Mouse (Mus musculus) limb, embryonic 14.5 days (tissue): ENCODE measurements around the gene Stab1. TPM values are rescaled to one million over a fixed set of nuclear protein-coding genes. Genes with fewer than 3 reads are reported as not detected.

Source experiments
- ATAC-seq: fragments of 200-750 bp; cut with Nextera tagmentation; 2 replicates; pipeline ENCODE4 v1.8.0; 2017; ENCODE audit warnings: low read depth, moderate number of reproducible peaks, moderate TSS enrichment; ENCODE audit not compliant: low FRiP score
- DNase-seq: peaks from one replicate; pipeline ENCODE4 v3.0.0-alpha.2; 2015; ENCODE audit warnings: low spot score
- H3K27ac ChIP-seq: fragments of 300-500 bp; sonication (generic); replicated peaks from 2 replicates; pipeline ENCODE4 v1.5.1; 2014; ENCODE audit warnings: low read depth, mild to moderate bottlenecking, low read length, moderate library complexity, mixed read lengths
- H3K27me3 ChIP-seq: fragments of 300-500 bp; sonication (generic); 2 replicates; pipeline ENCODE4 v1.6.1; 2014; ENCODE audit warnings: low read length, mixed read lengths; ENCODE audit not compliant: control insufficient read depth, insufficient read depth
- H3K36me3 ChIP-seq: fragments of 300-500 bp; sonication (generic); 2 replicates; pipeline ENCODE4 v1.6.1; 2014; ENCODE audit warnings: mild to moderate bottlenecking, low read length, moderate library complexity, mixed read lengths; ENCODE audit not compliant: control insufficient read depth, insufficient read depth
- H3K4me1 ChIP-seq: fragments of 300-500 bp; sonication (generic); 2 replicates; pipeline ENCODE4 v1.6.1; 2014; ENCODE audit warnings: antibody characterized with exemption, low read length, mixed read lengths; ENCODE audit not compliant: control insufficient read depth, insufficient read depth
- H3K4me2 ChIP-seq: fragments of 300-500 bp; sonication (generic); replicated peaks from 2 replicates; pipeline ENCODE4 v1.6.1; 2014; ENCODE audit warnings: low read depth, mild to moderate bottlenecking, low read length, moderate library complexity; ENCODE audit not compliant: severe bottlenecking
- H3K4me3 ChIP-seq: fragments of 300-500 bp; sonication (generic); replicated peaks from 2 replicates; pipeline ENCODE4 v1.5.1; 2014; ENCODE audit warnings: low read length
- H3K9ac ChIP-seq: fragments of 300-500 bp; sonication (generic); 2 replicates; pipeline ENCODE4 v1.6.1; 2014; ENCODE audit warnings: mild to moderate bottlenecking, low read depth, low read length, moderate library complexity; ENCODE audit not compliant: severe bottlenecking
- H3K9me3 ChIP-seq: fragments of 300-500 bp; sonication (generic); 2 replicates; pipeline ENCODE4 v1.6.1; 2016; ENCODE audit warnings: low read length; ENCODE audit not compliant: control insufficient read depth
- POLR2A ChIP-seq: fragments of 200-500 bp; IDR thresholded peaks from 2 replicates; pipeline ENCODE4 v1.8.0; 2012; ENCODE audit warnings: inconsistent platforms, mild to moderate bottlenecking, moderate library complexity, borderline replicate concordance; ENCODE audit not compliant: insufficient read depth, insufficient read length; ENCODE audit errors: extremely low read depth
- WGBS: fragments of 180-500 bp; shearing (Covaris S2); extraction: QIAGEN DNeasy Blood & Tissue Kit; methylation state at CpG from one replicate; pipeline ENCODE4 v1.1.7; 2014; 5-methylcytosine and 5-hydroxymethylcytosine counted together
- polyA plus RNA-seq, 2 experiments: library from polyadenylated mRNA; depleted of rRNA in 1 of 2; stranded (reverse) in 1 of 2; unstranded in 1 of 2; fragments of >200 nt; fragmentation: Nextera tagmentation in 1 of 2; extraction: Ambion mirVana in 1 of 2; gene quantifications; 2 replicates each; pipeline versions ENCODE4 v1.2.1 to v1.2.3; 2012 to 2014

Gene Stab1
- polyA plus RNA-seq, 2 experiments = 59.5 to 68.5 TPM

DNA sequence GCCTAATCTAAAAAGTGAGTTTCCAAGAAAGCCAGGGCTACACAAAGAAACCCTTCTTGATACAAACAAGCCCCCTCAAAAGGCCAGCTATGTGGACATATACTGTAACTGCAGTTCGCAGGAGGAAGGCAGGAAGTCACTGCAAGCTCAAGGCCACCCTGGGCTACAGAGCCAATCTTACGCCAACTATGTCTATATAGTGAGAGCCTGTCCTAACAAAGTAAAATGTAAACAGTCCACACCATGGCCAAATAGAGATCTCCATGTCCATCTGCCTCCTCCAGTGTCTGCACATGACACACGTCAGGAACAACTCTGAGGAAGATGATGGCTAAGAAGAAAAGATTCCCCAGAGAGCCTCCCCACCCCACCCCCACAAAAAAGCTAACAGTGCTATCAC is 31.6 kb upstream of the Stab1 start:
- no peak overlapping the region for H3K4me3 ChIP-seq
- peaks cover 98% of the 10 kb centered on the region for H3K36me3 ChIP-seq
- H3K4me1 ChIP-seq = peaks cover 8% of the 10 kb centered on the region
- ATAC-seq (no peak), DNase-seq (no peak)
- no peaks in the 10 kb centered on the region for H3K9me3 ChIP-seq
- no peak overlapping the region for H3K27ac ChIP-seq
- no peak overlapping the region for H3K4me2 ChIP-seq
- H3K9ac ChIP-seq = no peak overlapping the region
- no peaks in the 10 kb centered on the region for H3K27me3 ChIP-seq
- TF ChIP-seq POLR2A = no peak
- WGBS = 87% methylated on average over 3 of the region's 3 CpGs

DNA sequence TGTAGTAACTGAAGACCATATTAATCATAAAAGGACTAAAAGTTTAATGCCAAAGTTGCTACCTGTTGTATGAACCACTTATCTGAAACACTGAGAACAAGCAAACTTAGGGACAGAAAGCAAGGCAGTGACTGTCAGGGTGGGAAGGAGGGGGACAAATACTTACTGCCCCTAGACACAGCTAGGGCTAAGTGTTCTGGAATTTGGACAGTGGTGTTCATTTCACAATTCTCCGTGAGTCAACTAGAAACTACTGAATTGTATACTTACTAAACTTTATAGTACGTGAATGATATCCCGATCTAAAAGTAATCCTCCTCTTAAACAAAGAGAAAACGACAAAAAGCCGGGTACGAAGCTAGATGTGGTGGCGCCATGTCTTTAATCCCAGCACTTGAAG is 31.2 kb upstream of the Stab1 start:
- no peaks in the 10 kb centered on the region for H3K9me3 ChIP-seq
- H3K36me3 ChIP-seq = peaks cover 98% of the 10 kb centered on the region
- H3K4me3 ChIP-seq = no peak overlapping the region
- no peak for DNase-seq
- no peak overlapping the region for H3K9ac ChIP-seq
- no peak for TF ChIP-seq POLR2A
- H3K27ac ChIP-seq = no peak overlapping the region
- WGBS = 90% methylated on average over 7 of the region's 7 CpGs
- ATAC-seq = no peak
- 0 out of 2 replicates have a peak, but pooled peaks cover 3% of the 10 kb centered on the region for H3K4me1 ChIP-seq
- no peak overlapping the region for H3K4me2 ChIP-seq
- H3K27me3 ChIP-seq = no peaks in the 10 kb centered on the region

DNA sequence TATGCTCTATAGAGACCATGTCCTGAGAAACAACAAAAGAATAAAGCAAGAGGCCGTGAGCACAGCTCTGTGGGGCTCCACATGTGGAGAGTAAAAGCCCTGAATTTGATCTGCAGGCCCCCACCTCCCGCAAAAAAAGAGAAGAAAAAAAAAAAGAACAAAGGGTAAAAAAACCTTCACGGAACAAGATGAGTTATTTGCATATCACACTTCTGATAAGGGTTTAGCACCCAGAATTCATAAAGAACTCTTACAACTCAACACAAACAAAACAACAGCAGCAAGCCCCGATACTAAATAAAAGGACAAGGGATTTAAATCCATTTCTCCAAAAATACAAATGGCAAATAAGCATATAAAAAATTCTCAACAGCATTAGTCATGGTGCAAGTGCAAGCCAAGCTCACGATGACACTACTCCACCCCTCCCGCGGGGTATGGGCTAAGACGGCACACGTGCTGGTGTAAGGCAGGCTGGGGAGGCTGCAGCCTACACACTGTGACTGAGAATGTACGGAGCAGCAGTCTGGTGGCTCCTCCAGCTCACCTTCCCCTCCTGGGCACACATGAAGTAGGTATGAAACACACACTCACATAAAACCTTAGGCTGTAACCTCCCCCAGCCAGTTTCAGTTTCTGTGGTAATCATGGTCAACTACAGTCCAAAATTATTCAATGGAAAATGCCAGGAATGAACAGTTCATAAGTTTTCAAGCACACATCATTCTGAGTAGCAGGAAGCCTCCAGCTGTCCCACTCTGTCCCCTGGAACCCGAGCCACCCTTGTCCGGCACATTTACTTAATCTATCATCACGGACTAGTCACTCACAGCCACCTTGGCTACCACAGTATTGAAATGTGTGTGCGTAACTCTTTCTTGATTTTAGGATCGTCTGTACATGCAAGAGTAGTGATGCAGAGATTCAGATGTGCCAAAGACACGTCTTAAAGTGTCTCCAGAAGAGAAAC is 29.4 kb upstream of the Stab1 start:
- no peak overlapping the region for H3K9ac ChIP-seq
- H3K4me1 ChIP-seq = no peaks in the 10 kb centered on the region
- ATAC-seq (peak; percentile 68), DNase-seq (no peak)
- H3K27me3 ChIP-seq = no peaks in the 10 kb centered on the region
- no peak overlapping the region for H3K4me2 ChIP-seq
- TF ChIP-seq POLR2A = no peak
- H3K9me3 ChIP-seq = no peaks in the 10 kb centered on the region
- H3K36me3 ChIP-seq = peaks cover 97% of the 10 kb centered on the region
- no peak overlapping the region for H3K4me3 ChIP-seq
- no peak overlapping the region for H3K27ac ChIP-seq
- WGBS = 79% methylated on average over 16 of the region's 16 CpGs

DNA sequence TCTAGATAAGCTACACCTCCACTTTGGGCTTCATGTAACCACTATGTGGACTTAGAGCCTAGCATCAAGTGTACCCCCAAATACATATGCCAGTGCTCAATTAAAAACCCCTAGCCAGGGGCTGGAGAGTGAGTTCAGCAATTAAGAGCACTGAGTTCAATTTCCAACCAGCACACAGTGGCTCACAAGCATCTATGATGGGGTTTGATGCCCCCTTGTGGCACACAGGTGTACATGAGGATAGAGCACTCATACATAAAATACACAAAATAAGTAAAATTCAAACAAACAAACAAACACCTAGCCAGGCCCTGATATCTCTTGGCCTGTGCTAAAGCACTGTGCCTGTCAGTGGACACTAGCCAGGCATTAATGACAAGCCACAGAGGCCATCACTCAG is 27.5 kb upstream of the Stab1 start:
- peaks cover 97% of the 10 kb centered on the region for H3K36me3 ChIP-seq
- H3K4me2 ChIP-seq = no peak overlapping the region
- H3K9ac ChIP-seq = no peak overlapping the region
- TF ChIP-seq POLR2A = no peak
- H3K27ac ChIP-seq = no peak overlapping the region
- DNase-seq = no peak
- H3K4me1 ChIP-seq = no peaks in the 10 kb centered on the region
- no peak overlapping the region for H3K4me3 ChIP-seq
- no peak for ATAC-seq
- H3K9me3 ChIP-seq = no peaks in the 10 kb centered on the region
- H3K27me3 ChIP-seq = no peaks in the 10 kb centered on the region

DNA sequence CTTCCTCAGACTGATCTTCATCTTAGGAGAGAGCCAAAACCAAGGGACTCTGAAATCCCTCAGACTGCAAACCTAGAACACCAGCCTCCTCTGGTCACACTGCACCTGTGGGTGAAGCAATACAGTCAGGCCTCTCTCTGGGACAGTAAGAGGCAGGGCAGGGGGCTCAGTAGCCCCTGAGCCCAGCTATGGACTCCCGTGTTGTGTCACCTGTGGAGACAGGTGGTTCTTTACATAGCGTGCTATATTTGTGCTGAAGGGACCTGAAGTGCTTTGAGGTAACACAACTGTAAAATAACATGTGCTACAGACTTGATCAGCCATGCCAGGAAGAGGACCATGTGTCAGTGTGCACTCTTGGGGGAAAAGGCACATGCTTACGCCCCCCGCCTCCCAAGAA is 27.1 kb upstream of the Stab1 start:
- no peaks in the 10 kb centered on the region for H3K27me3 ChIP-seq
- 95% methylated on average over 4 of the region's 4 CpGs for WGBS
- no peak overlapping the region for H3K9ac ChIP-seq
- no peak for TF ChIP-seq POLR2A
- no peak for DNase-seq
- no peak overlapping the region for H3K27ac ChIP-seq
- no peak overlapping the region for H3K4me3 ChIP-seq
- ATAC-seq = no peak
- H3K4me2 ChIP-seq = no peak overlapping the region
- H3K36me3 ChIP-seq = peaks cover 97% of the 10 kb centered on the region
- no peaks in the 10 kb centered on the region for H3K9me3 ChIP-seq
- no peaks in the 10 kb centered on the region for H3K4me1 ChIP-seq
